Mouse (Mus musculus) right cerebral cortex, postnatal 14 days (tissue): Measurements from ENCODE around the gene Apobr.

Experiments used
- DNase-seq: peaks from one replicate; pipeline ENCODE4 v3.0.0; 2022

The Apobr gene

GRCm38 (mm10) chr7:126602650-126603049 is 17.9 kb downstream of the Apobr start:
- no peak for DNase-seq

- no peak for DNase-seq
These were observed 21.9 kb downstream of the Apobr start for GRCm38 (mm10) chr7:126606611-126607010.

DNA sequence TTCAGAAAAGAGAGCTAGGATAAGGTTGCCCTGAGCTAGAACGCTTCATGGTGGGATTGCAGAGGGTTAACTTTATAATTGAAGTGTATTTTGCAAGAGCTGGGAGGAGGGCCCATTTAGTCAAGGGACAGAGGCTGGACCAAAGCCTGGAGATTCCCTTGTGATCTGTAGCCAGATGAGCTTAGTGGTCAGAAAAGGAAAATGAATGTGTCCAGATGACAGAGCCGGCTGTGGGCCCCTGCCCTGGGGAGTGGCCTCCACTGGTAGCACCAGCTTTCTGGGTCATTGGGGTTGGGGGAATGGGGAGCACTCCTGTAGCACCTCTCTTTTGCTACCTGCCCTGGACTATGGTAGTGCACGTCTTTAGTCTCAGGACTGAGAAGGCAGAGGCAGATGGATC is 22.3 kb downstream of the Apobr start:
- no peak for DNase-seq

GRCm38 (mm10) chr7:126607796-126608195 is 23.1 kb downstream of the Apobr start:
- no peak for DNase-seq

DNA sequence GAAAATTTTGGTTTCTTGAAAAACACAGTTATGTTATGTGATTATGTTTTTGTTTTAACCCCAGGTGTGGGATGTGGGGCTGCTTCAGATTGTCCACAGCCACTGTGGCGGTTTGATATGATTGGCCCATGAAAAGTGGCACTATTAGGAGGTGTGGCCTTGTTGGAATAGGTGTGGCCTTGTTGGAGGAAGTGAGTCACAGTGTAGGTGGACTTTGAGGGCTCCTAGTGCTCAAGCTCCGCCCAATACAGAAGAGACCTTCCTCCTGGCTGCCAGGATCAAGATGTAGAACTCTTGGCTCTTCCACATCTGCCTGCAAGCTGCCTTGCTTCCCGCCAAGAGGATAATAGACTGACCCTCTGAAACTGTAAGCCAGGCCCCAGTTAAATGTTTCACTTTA is 28.0 kb downstream of the Apobr start:
- DNase-seq = no peak

DNA sequence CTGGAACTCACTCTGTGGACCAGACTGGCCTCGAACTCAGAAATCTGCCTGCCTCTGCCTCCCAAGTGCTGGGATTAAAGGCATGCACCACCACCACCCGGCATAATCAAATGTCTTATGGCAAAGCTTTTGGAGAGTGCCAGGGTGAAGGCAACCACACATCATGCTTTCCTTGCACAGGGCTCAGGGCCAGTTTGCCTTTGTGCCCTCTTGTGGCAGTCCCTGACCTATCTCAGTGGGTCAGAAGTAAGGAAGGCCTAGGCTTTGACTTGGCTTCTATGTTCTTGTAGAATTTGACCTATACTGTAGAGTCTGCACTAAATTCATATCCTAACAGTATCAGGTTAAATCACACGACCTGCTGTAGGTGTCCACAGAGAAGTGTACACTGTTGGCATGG is 32.0 kb downstream of the Apobr start:
- no peak for DNase-seq

DNA sequence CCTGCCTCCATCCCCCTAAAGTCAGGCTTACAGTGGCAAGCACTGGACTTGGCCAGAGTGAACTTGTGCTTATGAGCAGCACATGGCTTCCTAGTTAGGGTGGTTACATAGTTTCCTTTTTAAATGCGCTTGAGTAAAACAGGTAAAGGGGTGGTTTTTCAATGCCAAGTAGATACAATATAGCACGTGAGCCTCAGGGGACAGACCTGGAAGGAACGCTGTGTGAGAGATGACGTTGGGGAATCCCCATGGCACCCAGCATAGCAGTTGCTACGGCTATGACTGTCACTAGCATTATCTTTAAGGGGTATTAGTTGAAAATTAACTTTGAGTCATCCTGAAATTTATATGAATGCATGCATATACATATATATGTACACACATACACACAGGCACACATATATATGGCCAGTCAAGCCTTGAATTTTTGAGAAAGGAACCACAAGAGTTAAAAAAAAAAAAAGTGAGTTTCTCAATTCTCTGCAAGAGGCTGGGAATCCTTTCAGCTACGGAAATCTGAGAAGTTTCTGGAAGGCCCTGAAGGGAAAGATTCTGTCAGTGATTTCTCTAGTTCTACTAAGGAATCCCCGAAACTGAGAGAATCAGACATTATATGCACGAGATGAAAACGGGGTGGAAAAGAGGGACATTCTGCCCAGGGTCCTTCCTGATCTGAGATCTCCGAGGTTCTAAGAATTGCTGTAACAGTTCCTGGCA is 35.0 kb downstream of the Apobr start:
- DNase-seq = no peak

DNA sequence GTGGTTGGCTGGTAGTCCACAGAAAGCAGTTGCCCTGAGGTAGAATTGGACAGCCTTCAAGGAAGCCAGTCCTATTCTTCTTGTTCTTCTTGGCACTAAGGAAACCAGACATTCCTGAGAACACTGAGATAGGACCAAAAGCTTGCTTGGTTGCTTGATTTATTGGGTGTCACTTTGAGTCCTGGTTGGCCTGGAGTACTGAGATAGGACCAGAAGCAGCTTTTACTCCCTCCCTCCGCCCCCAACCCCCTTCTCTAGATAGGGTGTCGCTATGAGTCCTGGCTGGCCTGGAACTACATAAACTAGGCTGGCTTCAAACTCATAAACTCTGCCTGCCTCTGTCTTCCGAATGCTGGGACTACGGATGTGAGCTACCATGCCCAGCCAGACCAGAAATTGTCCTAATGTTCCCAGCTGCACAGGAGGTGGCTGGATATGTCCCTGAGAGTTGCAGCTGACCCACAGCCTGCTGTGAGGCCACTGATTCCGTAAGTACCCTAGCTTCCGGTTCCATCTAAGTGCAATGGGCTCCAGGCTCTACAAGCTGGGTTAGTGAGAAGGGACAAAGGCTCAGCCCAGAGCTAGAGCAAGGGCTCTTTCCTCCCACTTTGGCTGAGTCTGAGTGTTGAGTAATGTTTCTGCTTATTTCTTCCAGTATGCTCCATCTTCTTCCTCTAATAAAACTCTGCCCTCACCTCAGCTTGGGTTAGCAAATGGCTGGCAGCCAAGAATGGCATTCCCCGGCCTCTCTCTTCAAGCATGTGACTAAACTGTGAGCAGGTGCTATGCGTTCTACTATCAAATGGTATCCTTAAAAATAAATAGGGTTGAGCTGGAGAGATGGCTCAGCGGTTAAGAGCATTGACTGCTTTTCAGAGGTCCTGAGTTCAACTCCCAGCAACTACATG is 37.0 kb downstream of the Apobr start:
- no peak for DNase-seq

DNA sequence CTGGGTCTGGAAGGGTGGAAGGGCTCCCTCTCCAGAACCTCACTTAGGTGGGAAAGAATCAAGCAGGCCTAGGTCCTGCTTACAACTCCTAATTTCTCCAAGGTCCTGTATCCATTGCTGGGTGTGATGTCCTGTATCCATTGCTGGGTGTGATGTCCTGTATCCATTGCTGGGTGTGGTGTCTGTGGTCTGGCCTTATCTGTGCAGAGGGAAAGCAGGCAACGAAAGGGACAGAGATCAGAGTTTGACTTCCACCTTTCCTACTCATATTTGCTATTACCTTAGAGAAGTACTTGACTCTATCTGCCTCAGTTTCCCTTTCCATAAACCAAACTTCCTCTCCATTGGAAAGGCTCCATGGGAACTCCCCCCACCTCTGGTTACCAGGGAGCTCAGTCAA is 38.6 kb downstream of the Apobr start:
- DNase-seq = no peak

DNA sequence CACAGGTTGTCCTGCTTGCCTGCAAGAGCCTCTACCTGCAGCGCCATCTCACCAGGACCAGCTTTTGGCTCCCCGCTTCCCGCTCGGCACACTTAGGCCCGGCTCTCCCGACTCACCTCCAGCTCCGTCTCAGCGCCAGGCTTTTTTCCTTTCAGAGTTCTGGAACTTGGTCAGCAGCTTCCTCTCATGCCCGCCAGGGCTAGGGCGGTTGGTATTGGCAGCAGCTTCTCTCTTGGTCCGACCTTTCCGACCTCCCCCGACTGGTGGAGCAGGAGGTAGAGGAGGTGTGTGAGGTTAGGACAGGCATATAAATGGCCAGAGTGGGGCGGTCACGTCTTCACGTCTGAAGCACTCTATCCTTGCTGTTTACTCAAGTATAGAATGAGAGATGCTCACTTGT is 40.0 kb downstream of the Apobr start:
- DNase-seq = no peak

DNA sequence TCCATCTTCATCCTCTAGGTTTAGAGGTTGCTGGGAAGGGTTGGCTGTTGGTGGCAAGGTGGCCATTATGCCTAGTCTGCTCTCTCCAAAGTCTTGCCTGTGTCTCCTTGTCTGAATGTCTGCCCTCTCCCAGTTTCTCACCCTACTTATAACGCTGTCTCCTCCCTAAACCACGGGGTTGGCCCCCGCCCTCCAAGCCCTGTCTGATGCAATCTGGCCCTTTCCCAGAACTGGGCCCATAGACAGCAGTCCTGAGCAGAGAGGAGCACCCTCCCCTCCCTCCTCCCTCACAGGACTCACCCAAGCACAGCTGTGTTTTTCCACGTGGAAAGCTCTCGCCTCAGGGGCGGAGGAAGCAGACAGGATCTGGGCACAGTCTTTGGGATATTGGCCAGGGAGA is 40.6 kb downstream of the Apobr start:
- DNase-seq = peak; percentile 22

GRCm38 (mm10) chr7:126625807-126626600 is 41.3 kb downstream of the Apobr start:
- no peak for DNase-seq

DNA sequence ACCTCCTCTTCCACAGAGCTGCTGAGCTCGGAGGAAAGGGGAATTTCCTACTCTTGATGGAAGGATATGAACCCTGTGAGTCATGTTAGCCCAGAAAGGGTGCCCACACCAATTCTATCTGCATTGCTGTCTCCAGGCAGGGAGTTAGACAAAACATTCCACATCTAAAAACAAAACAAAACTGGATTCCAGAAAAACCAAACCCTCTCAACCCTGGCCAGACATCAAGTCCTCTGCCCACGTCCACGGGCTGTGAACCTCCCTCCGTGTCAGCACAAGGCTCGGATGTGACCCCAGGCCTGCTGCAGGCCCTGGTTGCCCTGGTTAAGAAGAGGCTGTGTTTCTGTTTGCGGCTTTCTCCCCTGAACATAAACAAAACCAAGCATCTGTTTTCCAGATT is 43.4 kb downstream of the Apobr start:
- DNase-seq = no peak

GRCm38 (mm10) chr7:126629915-126630314 is 45.2 kb downstream of the Apobr start:
- no peak for DNase-seq

GRCm38 (mm10) chr7:126630824-126631518 is 46.2 kb downstream of the Apobr start, which contains the start of gene Nupr1:
Gene Nupr1, minus strand, starts transcription at chr7:126630861.
- no peak for DNase-seq

DNA sequence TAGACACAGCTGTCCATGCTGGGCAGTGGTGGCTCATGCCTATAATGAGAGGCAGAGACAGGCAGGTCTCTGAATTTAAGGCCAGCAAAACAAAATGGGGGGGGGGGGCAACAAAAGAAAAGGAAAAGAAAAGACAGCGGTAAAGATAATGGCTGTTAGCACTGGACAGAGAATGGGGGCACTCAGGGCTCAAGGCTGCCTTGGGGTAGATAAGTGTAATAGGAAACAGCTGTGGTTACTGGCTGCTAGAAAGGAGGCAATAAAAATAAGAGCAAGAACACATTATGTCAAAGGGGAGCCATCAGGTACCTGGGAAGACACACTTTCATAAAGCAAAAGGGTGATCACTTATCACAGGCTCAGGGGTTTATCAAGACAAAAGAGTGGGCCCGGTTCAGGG is 47.7 kb downstream of the Apobr start:
- DNase-seq = no peak

GRCm38 (mm10) chr7:126635375-126635774 is 50.6 kb downstream of the Apobr start:
- DNase-seq = no peak

DNA sequence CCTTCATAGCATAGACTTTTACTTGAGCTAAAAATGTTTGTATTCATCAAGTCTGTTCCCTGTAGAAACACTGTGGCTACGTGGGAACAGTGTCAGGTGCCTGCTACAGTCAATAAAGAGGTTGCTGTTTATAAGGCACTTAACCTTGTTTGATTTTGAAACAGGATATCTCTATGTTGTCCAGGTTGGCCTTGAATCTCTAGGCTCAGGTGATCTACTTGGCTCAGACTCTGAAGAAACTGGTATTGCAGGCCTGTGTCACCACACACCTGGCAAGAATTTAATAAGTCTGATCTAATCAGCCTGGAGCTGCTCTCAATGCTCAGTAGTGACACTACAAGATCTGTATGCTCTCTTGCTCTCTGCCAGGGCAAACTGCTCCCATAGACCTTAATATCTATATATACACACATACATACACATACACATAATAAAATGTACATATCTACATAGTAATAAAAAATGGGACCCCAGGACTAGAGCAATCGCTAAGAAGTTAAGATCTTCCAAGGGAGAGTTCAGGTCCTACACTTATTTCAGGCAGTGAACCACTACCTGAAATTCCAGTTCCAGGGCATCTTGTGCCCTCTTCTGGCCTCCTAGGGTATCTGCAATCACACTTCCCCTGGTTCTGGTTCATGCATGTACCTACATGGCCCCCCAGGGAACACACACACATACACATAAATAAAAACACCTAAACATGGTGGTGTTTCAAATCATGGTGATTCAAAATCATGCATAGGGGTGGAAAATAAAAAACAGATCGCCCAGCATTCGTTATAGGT is 52.2 kb downstream of the Apobr start:
- peak; percentile 21 for DNase-seq
